Mouse (Mus musculus) heart, embryonic 16.5 days (tissue): ENCODE measurements at regions not wholly inside any gene's neighbourhood (a gene's known extent, or its start where the extent isn't known, plus 50 kb on each side); places are given as distances from the start of the nearest gene placed in this dataset.

ENCODE experiments used
- ATAC-seq: fragments of 200-750 bp; cut with Nextera tagmentation; replicated peaks from 2 replicates; pipeline ENCODE4 v1.8.0; 2017; ENCODE audit warnings: moderate number of reproducible peaks; ENCODE audit not compliant: insufficient read depth, low FRiP score; ENCODE audit errors: extremely low read depth
- H3K27ac ChIP-seq: fragments of 300-500 bp; sonication (generic); 2 replicates; pipeline ENCODE4 v1.5.1; 2014; ENCODE audit warnings: mild to moderate bottlenecking, low read length, control low read depth, moderate library complexity
- H3K27me3 ChIP-seq: fragments of 300-500 bp; sonication (generic); 2 replicates; pipeline ENCODE4 v1.6.1; 2014; ENCODE audit warnings: low read length, mixed read lengths; ENCODE audit not compliant: control insufficient read depth, insufficient read depth
- H3K36me3 ChIP-seq: fragments of 300-500 bp; sonication (generic); 2 replicates; pipeline ENCODE4 v1.6.1; 2014; ENCODE audit not compliant: control insufficient read depth, insufficient read depth
- H3K4me1 ChIP-seq: fragments of 300-500 bp; sonication (generic); 2 replicates; pipeline ENCODE4 v1.6.1; 2014; ENCODE audit warnings: low read length, mixed read lengths; ENCODE audit not compliant: control insufficient read depth, insufficient read depth
- H3K4me2 ChIP-seq: fragments of 300-500 bp; sonication (generic); 2 replicates; pipeline ENCODE4 v1.6.1; 2014; ENCODE audit warnings: low read depth, mild to moderate bottlenecking, control low read depth, low read length
- H3K4me3 ChIP-seq: fragments of 300-500 bp; sonication (generic); 2 replicates; pipeline ENCODE4 v1.5.1; 2014; ENCODE audit warnings: mild to moderate bottlenecking, control low read depth, low read length
- H3K9ac ChIP-seq: fragments of 300-500 bp; sonication (generic); 2 replicates; pipeline ENCODE4 v1.6.1; 2014; ENCODE audit warnings: low read length, control low read depth
- H3K9me3 ChIP-seq: fragments of 300-500 bp; sonication (generic); replicated peaks from 2 replicates; pipeline ENCODE4 v1.6.1; 2016; ENCODE audit warnings: low read length; ENCODE audit not compliant: control insufficient read depth
- WGBS: fragments of 180-500 bp; shearing (Covaris S2); extraction: QIAGEN DNeasy Blood & Tissue Kit; methylation state at CpG from one replicate; pipeline ENCODE4 v1.1.7; 2014; 5-methylcytosine and 5-hydroxymethylcytosine counted together

DNA sequence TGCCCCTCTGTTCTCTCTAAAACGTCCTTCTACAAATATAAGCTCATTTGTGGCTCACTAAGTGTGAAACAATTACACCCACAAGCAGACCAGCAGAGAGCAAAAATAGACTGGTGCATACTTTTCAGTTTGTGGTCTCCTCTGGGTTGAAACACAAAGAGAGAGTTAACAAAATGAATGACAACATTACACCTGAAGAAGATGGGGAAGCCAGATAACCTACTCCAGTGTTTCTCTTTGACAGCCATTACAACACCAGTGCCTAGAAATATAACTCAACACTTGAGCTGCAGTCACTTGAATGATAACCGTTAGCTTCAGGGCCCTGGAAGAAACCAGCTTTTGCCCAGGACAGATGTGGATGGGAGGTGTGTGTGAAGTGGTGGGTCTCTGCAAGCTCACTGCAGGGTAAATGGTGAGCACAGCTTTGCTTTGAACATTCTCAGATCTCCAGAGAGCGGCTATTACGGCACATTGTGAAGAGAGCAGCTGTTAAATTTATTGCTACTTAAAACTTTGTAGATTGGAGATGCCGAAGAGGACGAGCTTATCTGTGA, 316.5 kb upstream of the 4930412O13Rik start:
- H3K4me2 ChIP-seq = no peak overlapping the region
- H3K36me3 ChIP-seq = no peaks in the 10 kb centered on the region
- peak; percentile 55; the same call in 1 of the 2 replicates for ATAC-seq
- no peak overlapping the region for H3K4me3 ChIP-seq
- H3K9me3 ChIP-seq = no peaks in the 10 kb centered on the region
- H3K27ac ChIP-seq = peak overlapping the region; percentile 18
- no peaks in the 10 kb centered on the region for H3K4me1 ChIP-seq
- WGBS = 35% methylated on average over 6 of the region's 6 CpGs
- no peaks in the 10 kb centered on the region for H3K27me3 ChIP-seq
- no peak overlapping the region for H3K9ac ChIP-seq

DNA sequence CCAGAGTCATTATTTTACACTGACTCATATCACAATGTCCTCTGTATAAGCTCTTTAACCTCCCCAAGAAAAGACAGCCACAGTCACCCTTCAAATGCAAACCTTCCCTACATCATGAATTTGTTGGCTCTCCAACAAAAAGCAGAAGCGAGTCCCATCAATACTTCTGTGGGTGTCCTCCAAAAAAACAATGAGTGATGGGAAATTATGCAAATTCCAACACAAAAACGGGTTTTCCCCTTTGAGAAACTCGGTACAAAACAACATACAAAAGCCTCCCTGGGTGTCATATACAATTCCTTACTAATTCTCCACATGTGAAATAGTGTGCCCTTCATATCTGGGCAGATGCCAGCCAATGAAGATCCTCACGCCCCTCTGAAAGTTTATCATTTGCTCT, 311.8 kb upstream of the 4930412O13Rik start:
- 73% methylated on average over 4 of the region's 4 CpGs for WGBS
- H3K27me3 ChIP-seq = no peaks in the 10 kb centered on the region
- no peak overlapping the region for H3K4me2 ChIP-seq
- H3K9ac ChIP-seq = no peak overlapping the region
- no peaks in the 10 kb centered on the region for H3K4me1 ChIP-seq
- H3K4me3 ChIP-seq = no peak overlapping the region
- ATAC-seq = no peak
- no peaks in the 10 kb centered on the region for H3K9me3 ChIP-seq
- no peak overlapping the region for H3K27ac ChIP-seq
- no peaks in the 10 kb centered on the region for H3K36me3 ChIP-seq

DNA sequence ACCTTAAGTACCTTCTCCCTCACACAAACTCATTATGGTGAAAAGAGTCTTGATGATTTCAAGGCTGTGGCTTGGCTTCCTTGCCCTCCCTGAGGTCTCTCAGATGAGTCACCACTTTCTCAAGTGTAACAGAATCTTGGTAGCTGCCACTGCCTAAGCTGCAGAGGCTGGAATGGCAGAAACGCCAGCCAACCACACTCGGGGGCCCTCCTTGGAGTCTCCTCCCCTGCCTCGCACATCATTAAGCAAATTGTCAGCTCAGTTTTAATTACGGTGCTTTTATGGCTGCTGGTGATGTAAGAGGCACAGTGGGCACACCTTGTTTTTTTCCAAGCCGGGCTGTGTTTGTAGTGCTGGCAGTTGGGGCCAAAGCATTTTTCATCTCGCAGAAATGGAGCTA, 306.9 kb upstream of the 4930412O13Rik start:
- Histone ChIP-seq H3K4me2 (no peak overlapping the region), H3K27ac (no peak overlapping the region), H3K9ac (no peak overlapping the region), H3K9me3 (no peaks in the 10 kb centered on the region), H3K4me3 (no peak overlapping the region), H3K4me1 (no peaks in the 10 kb centered on the region), H3K27me3 (no peaks in the 10 kb centered on the region), H3K36me3 (no peaks in the 10 kb centered on the region)
- ATAC-seq = no peak
- WGBS = 64% methylated on average over 6 of the region's 6 CpGs

DNA sequence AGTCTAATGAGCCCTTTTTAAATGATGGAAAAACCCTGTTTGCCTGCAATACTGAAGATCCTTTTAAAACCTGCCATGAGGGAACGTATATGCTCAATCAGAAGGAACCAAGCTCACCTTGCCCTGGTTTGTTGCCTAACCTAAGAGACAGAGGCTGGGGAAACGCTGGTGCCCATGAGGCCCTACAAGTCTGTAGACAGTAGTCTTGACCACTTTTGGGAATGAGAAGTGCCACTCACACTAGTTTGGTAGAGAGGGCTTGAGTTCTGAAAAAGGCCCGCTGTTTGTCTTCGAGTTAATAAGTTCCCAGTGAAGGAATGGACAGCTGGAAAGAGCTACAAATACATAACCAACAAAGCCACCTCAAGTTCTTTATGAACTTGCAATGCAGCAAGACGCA, 306.4 kb upstream of the 4930412O13Rik start:
- Histone ChIP-seq H3K9me3 (no peaks in the 10 kb centered on the region), H3K4me2 (no peak overlapping the region), H3K27me3 (no peaks in the 10 kb centered on the region), H3K27ac (no peak overlapping the region), H3K4me1 (no peaks in the 10 kb centered on the region), H3K9ac (no peak overlapping the region), H3K4me3 (no peak overlapping the region), H3K36me3 (no peaks in the 10 kb centered on the region)
- WGBS = 87% methylated on average over 5 of the region's 5 CpGs
- ATAC-seq = no peak

DNA sequence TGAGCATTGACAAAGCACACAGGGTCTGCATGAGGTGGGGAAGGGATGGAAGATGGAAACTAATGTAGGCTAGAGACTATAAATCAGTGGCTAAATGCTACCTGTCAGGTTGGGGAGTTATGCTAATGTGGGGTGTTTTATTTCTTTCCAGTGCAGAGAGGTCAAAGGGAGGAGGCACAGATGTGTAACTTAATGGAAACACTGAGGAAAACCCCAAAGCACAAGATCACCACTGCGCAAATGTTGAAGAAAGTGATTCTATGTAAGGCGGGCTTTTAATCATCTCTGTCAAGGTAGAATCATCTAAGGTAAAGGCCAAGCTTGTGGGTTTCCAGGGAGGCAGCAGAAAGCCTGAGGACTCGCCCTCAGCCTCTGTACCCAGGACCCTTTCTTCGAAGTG, 303.2 kb upstream of the 4930412O13Rik start:
- no peak overlapping the region for H3K4me2 ChIP-seq
- H3K27me3 ChIP-seq = no peaks in the 10 kb centered on the region
- H3K36me3 ChIP-seq = no peaks in the 10 kb centered on the region
- H3K4me3 ChIP-seq = no peak overlapping the region
- no peak overlapping the region for H3K9ac ChIP-seq
- ATAC-seq = no peak
- no peak overlapping the region for H3K27ac ChIP-seq
- 79% methylated on average over 4 of the region's 4 CpGs for WGBS
- no peaks in the 10 kb centered on the region for H3K4me1 ChIP-seq
- no peaks in the 10 kb centered on the region for H3K9me3 ChIP-seq

DNA sequence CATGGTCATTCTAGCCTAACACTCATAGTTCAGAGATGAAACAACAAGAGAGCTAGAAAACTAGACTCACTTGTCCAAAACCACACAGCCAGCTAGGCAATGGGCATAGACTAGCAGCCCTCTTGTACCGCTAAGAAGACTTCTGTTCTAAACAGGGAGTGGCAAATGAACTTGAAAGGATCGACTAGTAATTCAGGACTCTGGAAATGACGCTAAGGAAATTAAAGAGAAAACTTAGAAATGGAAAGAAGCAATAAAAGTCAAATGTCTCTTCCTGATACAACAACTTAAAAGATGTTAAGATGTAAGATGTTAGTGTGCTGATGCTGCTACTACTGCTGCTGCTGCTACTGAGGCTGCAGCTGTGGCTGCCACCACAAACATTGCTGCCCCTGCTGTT, 293.7 kb upstream of the 4930412O13Rik start:
- ATAC-seq = no peak
- Histone ChIP-seq H3K27ac (no peak overlapping the region), H3K9me3 (no peaks in the 10 kb centered on the region; the same call in 1 of the 2 replicates), H3K4me3 (no peak overlapping the region), H3K4me1 (no peaks in the 10 kb centered on the region), H3K27me3 (no peaks in the 10 kb centered on the region), H3K4me2 (no peak overlapping the region), H3K36me3 (no peaks in the 10 kb centered on the region), H3K9ac (no peak overlapping the region)
- WGBS = 86% methylated on average over 3 of the region's 3 CpGs

DNA sequence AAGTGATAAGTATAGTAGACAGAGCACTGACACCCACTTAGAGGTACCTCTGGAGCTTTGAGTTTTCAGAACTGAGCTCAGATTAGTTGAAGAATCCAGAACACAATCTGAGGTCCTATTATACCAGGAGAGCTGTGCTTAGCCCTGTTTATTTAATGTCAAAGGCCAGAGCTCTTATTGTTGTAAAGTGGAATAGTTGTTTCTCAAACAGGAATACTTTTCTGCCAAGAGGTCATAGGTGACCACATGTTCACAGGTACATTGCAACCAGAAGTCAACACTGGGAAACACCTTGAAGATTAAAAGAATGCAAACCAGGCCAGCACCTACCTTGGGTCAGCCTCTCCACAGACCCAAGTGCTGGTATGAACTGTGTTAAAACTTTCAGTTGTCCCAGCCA, 291.9 kb upstream of the 4930412O13Rik start:
- Histone ChIP-seq H3K27ac (no peak overlapping the region), H3K9ac (no peak overlapping the region), H3K9me3 (no peaks in the 10 kb centered on the region; the same call in 1 of the 2 replicates), H3K36me3 (no peaks in the 10 kb centered on the region), H3K4me2 (no peak overlapping the region), H3K4me3 (no peak overlapping the region), H3K27me3 (no peaks in the 10 kb centered on the region), H3K4me1 (no peaks in the 10 kb centered on the region)
- ATAC-seq = no peak

DNA sequence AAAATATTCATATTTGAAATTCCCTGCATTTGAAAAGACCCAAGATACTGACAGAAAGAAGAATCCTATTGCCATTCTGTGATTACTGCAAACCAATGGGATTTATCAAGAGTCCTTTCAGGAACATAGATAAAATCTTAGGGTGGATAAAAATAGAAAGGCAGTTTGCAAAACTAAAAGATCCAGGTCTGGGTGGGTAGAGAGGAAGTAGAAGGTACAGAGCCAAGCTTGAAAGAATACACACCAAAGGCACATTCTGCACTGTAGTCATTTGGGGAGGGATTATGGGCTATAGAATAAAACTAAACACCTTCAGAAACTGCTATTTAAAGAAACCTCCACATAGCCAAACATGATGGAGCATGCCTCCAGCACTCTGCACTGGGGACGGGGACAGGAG, 288.5 kb upstream of the 4930412O13Rik start:
- Histone ChIP-seq H3K27me3 (no peaks in the 10 kb centered on the region), H3K36me3 (no peaks in the 10 kb centered on the region), H3K9ac (no peak overlapping the region), H3K9me3 (no peaks in the 10 kb centered on the region; the same call in 1 of the 2 replicates), H3K4me2 (no peak overlapping the region), H3K4me3 (no peak overlapping the region), H3K4me1 (no peaks in the 10 kb centered on the region), H3K27ac (no peak overlapping the region)
- WGBS = 79% methylated on average over 1 of the region's 1 CpGs
- no peak for ATAC-seq

DNA sequence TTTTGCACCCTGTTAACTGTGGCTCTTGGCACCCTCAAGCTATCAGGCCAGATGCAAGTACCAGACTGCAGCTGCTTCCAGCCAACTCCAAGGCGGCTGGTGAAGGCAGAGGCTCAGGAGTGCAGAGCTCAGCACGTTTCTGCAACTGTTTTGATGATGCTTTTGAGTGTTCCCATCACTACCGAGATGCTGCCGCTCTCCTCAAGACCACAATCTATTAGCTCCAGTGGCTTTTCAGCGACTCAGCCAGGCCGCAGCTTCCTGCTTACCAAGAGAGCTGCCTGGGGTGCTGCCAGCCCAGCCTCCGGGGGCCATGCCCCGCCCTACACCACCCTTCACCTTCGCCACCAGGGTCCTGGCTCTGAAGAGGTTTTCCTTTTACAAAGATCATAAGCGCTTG, 287.1 kb upstream of the 4930412O13Rik start:
- Histone ChIP-seq H3K4me3 (no peak overlapping the region), H3K9ac (no peak overlapping the region), H3K4me2 (peak overlapping the region; percentile 16; the same call in 1 of the 2 replicates), H3K27ac (no peak overlapping the region), H3K27me3 (no peaks in the 10 kb centered on the region), H3K4me1 (no peaks in the 10 kb centered on the region), H3K36me3 (no peaks in the 10 kb centered on the region), H3K9me3 (no peaks in the 10 kb centered on the region; the same call in 1 of the 2 replicates)
- ATAC-seq = peak; percentile 66
- 18% methylated on average over 10 of the region's 10 CpGs for WGBS
